ENCODE assay signal across 13 mouse cellular contexts in the genomic region with DNA sequence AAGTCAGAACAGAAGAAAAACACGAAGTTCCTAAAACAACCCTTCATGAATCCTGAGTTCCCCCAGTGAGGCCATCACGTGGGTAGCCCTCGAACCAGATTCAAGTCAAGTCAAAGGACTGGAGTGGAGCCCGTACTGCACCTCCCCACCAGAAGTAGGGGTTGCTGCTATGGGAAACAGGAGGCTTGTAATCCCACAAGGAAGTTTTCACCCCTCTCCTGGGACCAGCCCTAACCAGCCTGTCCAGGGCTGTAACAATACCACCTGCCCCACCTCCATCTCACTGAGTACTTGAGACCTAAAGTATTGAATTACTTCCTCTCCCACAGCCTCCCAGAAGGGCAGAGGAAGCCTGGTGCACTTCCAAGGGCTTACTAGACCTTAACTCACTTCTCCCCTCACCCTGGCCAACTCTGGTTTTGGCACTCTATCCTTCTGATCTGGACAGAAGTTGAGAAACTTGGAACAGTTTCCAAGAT. TPM values are rescaled to one million over a fixed set of nuclear protein-coding genes. Genes with fewer than 3 reads are reported as not detected.
DNase-seq lines count a peak whose midpoint lies in the region; ATAC-seq and TF ChIP-seq lines count a peak whose summit lies in the region.
"Had no signal": no experiment of that assay in that cellular context is flagged by ENCODE, and none has a peak within 500 bp of the region (broad histone marks: within the 10 kb centered on the region; RNA-seq: fewer than 3 reads in every experiment).

No protein-coding gene starts in this region.

- no peaks in the 10 kb centered on the region for H3K9me3 ChIP-seq in kidney, embryonic 15.5 days (replicated peaks)
- no peaks in the 10 kb centered on the region for H3K9me3 ChIP-seq in intestine, embryonic 16.5 days (ENCODE audit: control insufficient read depth, low read length)
- no peaks in the 10 kb centered on the region for H3K9me3 ChIP-seq in hindbrain, embryonic 11.5 days (ENCODE audit: control insufficient read depth, low read length)
- H3K9me3 ChIP-seq: megakaryocyte, embryonic 14.5 days; neural tube, embryonic 15.5 days had no signal

- peak; percentile 64 for ATAC-seq in kidney, embryonic 15.5 days (replicated peaks; ENCODE audit: low FRiP score)
- ATAC-seq in intestine, embryonic 16.5 days, result no peak
- ATAC-seq in hindbrain, embryonic 11.5 days (ENCODE audit: low FRiP score), result no peak
- ATAC-seq: CD4-positive, CD25-positive, alpha-beta regulatory T cell, adult 4 months had no signal

- 59% methylated on average over 4 of the region's 4 CpGs for WGBS in heart, adult 2 months
- 60% methylated on average over 4 of the region's 4 CpGs for WGBS in kidney, embryonic 15.5 days
- WGBS in intestine, embryonic 16.5 days, result 70% methylated on average over 4 of the region's 4 CpGs
- WGBS in hindbrain, embryonic 11.5 days, result 69% methylated on average over 4 of the region's 4 CpGs

- no peak overlapping the region for H3K4me3 ChIP-seq in heart, adult 2 months
- no peak overlapping the region for H3K4me3 ChIP-seq in kidney, embryonic 15.5 days (replicated peaks)
- no peak overlapping the region for H3K4me3 ChIP-seq in intestine, embryonic 16.5 days (ENCODE audit: low read length)
- H3K4me3 ChIP-seq in hindbrain, embryonic 11.5 days (ENCODE audit: low read depth, low read length), result no peak overlapping the region
- H3K4me3 ChIP-seq: megakaryocyte, embryonic 14.5 days; neural tube, embryonic 15.5 days had no signal

- TF ChIP-seq POLR2A in heart, adult 2 months (IDR thresholded peaks at IDR 0.05; ENCODE audit: insufficient read depth, low read depth, low read length), result no peak

- intact Hi-C loops in heart, adult 2 months (cut with DNase I), result no loop called here

- H3K27me3 ChIP-seq in heart, adult 2 months (ENCODE audit: control insufficient read depth, insufficient read depth, low read length), result 0 out of 2 replicates have a peak, but pooled peaks cover 2% of the 10 kb centered on the region
- no peaks in the 10 kb centered on the region for H3K27me3 ChIP-seq in kidney, embryonic 15.5 days
- no peaks in the 10 kb centered on the region for H3K27me3 ChIP-seq in intestine, embryonic 16.5 days (replicated peaks; ENCODE audit: control insufficient read depth, insufficient read depth, low read length)
- H3K27me3 ChIP-seq in hindbrain, embryonic 11.5 days (ENCODE audit: control insufficient read depth, insufficient read depth, low read length), result no peaks in the 10 kb centered on the region
- H3K27me3 ChIP-seq: neural tube, embryonic 15.5 days had no signal

- no peak overlapping the region for H3K4me2 ChIP-seq in kidney, embryonic 15.5 days
- no peak overlapping the region for H3K4me2 ChIP-seq in intestine, embryonic 16.5 days (ENCODE audit: low read depth, low read length)
- H3K4me2 ChIP-seq in hindbrain, embryonic 11.5 days (replicated peaks; ENCODE audit: low read depth, low read length), result no peak overlapping the region
- H3K4me2 ChIP-seq: neural tube, embryonic 15.5 days had no signal

- no peak overlapping the region for H3K9ac ChIP-seq in heart, adult 2 months (ENCODE audit: low read depth, low read length)
- H3K9ac ChIP-seq in kidney, embryonic 15.5 days, result no peak overlapping the region
- no peak overlapping the region for H3K9ac ChIP-seq in intestine, embryonic 16.5 days (ENCODE audit: low read depth, low read length)
- no peak overlapping the region for H3K9ac ChIP-seq in hindbrain, embryonic 11.5 days (ENCODE audit: low read depth, low read length)
- H3K9ac ChIP-seq: neural tube, embryonic 15.5 days had no signal

- DNase-seq in heart, adult 2 months, result peak; percentile 23 to 25
- DNase-seq in heart, postnatal 4 days, result no peak
- DNase-seq in adipocyte (ENCODE audit: low spot score), result peak; percentile 89
- DNase-seq in lung, postnatal 4 days, result peak; percentile 48 to 74
- DNase-seq in hindbrain, embryonic 11.5 days (ENCODE audit: low spot score), result no peak
- DNase-seq in frontal cortex, postnatal 25 days (ENCODE audit: low spot score in 2 of 2), result no peak

- H3K79me2 ChIP-seq in heart, adult 2 months (replicated peaks; ENCODE audit: control insufficient read depth, insufficient read depth, low read length), result no peaks in the 10 kb centered on the region

- H3K4me1 ChIP-seq in heart, adult 2 months (ENCODE audit: control insufficient read depth, insufficient read depth, low read length), result no peaks in the 10 kb centered on the region
- peaks cover 3% of the 10 kb centered on the region; the same call in 1 of the 2 replicates for H3K4me1 ChIP-seq in kidney, embryonic 15.5 days
- no peaks in the 10 kb centered on the region for H3K4me1 ChIP-seq in intestine, embryonic 16.5 days (ENCODE audit: control insufficient read depth, insufficient read depth, low read length)
- no peaks in the 10 kb centered on the region for H3K4me1 ChIP-seq in hindbrain, embryonic 11.5 days (replicated peaks; ENCODE audit: control insufficient read depth, insufficient read depth, low read length)
- H3K4me1 ChIP-seq: megakaryocyte, embryonic 14.5 days; neural tube, embryonic 15.5 days had no signal

- no peaks in the 10 kb centered on the region for H3K36me3 ChIP-seq in heart, adult 2 months (ENCODE audit: control insufficient read depth, insufficient read depth, low read length)
- no peaks in the 10 kb centered on the region for H3K36me3 ChIP-seq in kidney, embryonic 15.5 days
- no peaks in the 10 kb centered on the region for H3K36me3 ChIP-seq in intestine, embryonic 16.5 days (ENCODE audit: control insufficient read depth, insufficient read depth, low read length)
- H3K36me3 ChIP-seq in hindbrain, embryonic 11.5 days (ENCODE audit: control insufficient read depth, insufficient read depth, low read length), result no peaks in the 10 kb centered on the region
- H3K36me3 ChIP-seq: neural tube, embryonic 15.5 days had no signal

- H3K27ac ChIP-seq in heart, adult 2 months, result no peak overlapping the region
- no peak overlapping the region for H3K27ac ChIP-seq in kidney, embryonic 15.5 days
- no peak overlapping the region for H3K27ac ChIP-seq in intestine, embryonic 16.5 days (ENCODE audit: low read length)
- H3K27ac ChIP-seq in hindbrain, embryonic 11.5 days (ENCODE audit: low read depth, low read length), result no peak overlapping the region
- H3K27ac ChIP-seq: neural tube, embryonic 15.5 days had no signal

- TF ChIP-seq EP300 in heart, adult 2 months (IDR thresholded peaks at IDR 0.05; ENCODE audit: insufficient read depth, low read depth, low read length), result no peak

- no peak for TF ChIP-seq CTCF in heart, adult 2 months (IDR thresholded peaks at IDR 0.05)

RNA-seq across cellular contexts. Expression of a gene that starts 1.6 kb away (rescaled TPM):
- total RNA-seq in heart, adult 2 months (2021), result under 1 TPM; 0.60 to 0.93 TPM
- 0.94 and 220 TPM in 2 replicates for polyA plus RNA-seq in heart, adult 2 months (2012; rRNA removed)
- not detected for total RNA-seq in heart, postnatal 4 days (2021)
- not detected in 2 replicates for polyA plus RNA-seq in kidney, embryonic 15.5 days (2015; fragmentation: Nextera tagmentation; extraction: Ambion mirVana)
- 0.17 TPM in 1 of 2 replicates, not detected in the other for polyA plus RNA-seq in intestine, embryonic 16.5 days (2015; fragmentation: Nextera tagmentation; extraction: Ambion mirVana)
- not detected in 2 replicates for polyA plus RNA-seq in hindbrain, embryonic 11.5 days (2014; fragmentation: Nextera tagmentation; extraction: Ambion mirVana)
- polyA plus RNA-seq: CD4-positive, CD25-positive, alpha-beta regulatory T cell, adult 4 months; neural tube, embryonic 15.5 days had no signal

RNA-seq across cellular contexts. Expression of a gene that starts 35.4 kb away (rescaled TPM):
- not detected for total RNA-seq in heart, adult 2 months (2021)
- not detected in 2 replicates for polyA plus RNA-seq in heart, adult 2 months (2012; rRNA removed)
- total RNA-seq in heart, postnatal 4 days (2021), result not detected
- 0.10 TPM in 1 of 2 replicates, not detected in the other for polyA plus RNA-seq in kidney, embryonic 15.5 days (2015; fragmentation: Nextera tagmentation; extraction: Ambion mirVana)
- polyA plus RNA-seq in intestine, embryonic 16.5 days (2015; fragmentation: Nextera tagmentation; extraction: Ambion mirVana), result 0.09 TPM in 1 of 2 replicates, not detected in the other
- 0.11 TPM in 1 of 2 replicates, not detected in the other for polyA plus RNA-seq in hindbrain, embryonic 11.5 days (2014; fragmentation: Nextera tagmentation; extraction: Ambion mirVana)
- total RNA-seq: heart, postnatal 36 days; layer of hippocampus, postnatal 25 days had no signal

RNA-seq across cellular contexts. Expression of a gene that starts 48.5 kb away (rescaled TPM):
- total RNA-seq in heart, adult 2 months (2021), result 10 to 100 TPM; 51.8 to 64.4 TPM
- polyA plus RNA-seq in heart, adult 2 months (2012; rRNA removed), result 52.4 and 57.7 TPM in 2 replicates
- 10 to 100 TPM; 57.0 to 59.0 TPM for total RNA-seq in heart, postnatal 4 days (2021)
- polyA plus RNA-seq in kidney, embryonic 15.5 days (2015; fragmentation: Nextera tagmentation; extraction: Ambion mirVana), result 65.4 and 74.9 TPM in 2 replicates
- 66.1 and 72.4 TPM in 2 replicates for polyA plus RNA-seq in intestine, embryonic 16.5 days (2015; fragmentation: Nextera tagmentation; extraction: Ambion mirVana)
- polyA plus RNA-seq in hindbrain, embryonic 11.5 days (2014; fragmentation: Nextera tagmentation; extraction: Ambion mirVana), result 37.2 and 43.2 TPM in 2 replicates

Comparison
In these comparisons a context has a peak if more than half of its experiments do, and no peak if none do; other contexts are left out.
1. DNase-seq: peak in heart, adult 2 months (2 of 2), adipocyte (single experiment) and lung, postnatal 4 days (2 of 2); none in heart, postnatal 4 days (single experiment), hindbrain, embryonic 11.5 days (single experiment) and frontal cortex, postnatal 25 days (0 of 2).